Mouse (Mus musculus) right cerebral cortex, adult 2 months (tissue): ENCODE results near the gene Fbxl12.

Source experiments
- DNase-seq, 2 experiments: peaks; one replicate each; pipeline ENCODE4 v3.0.0; 2021 to 2022; ENCODE audit warnings: low spot score in 2 of 2

The Fbxl12 gene

DNA sequence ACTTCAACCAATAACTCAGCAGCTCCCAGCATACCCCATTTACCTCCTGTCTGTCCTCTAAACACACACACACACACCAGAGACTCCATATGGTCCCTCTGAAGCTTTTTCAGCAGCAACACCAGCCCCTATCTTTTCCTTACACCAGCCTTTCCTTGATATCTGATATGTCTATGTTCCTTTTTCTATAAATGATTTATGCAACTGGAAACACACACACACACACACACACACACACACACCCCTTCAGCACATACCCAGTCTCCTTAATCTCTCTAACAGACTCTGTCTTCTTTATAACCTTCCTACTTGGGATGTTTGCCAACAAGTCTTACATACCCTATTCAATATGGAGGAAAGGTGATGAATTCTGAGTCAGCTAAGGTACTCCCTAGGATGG is 73.5 kb downstream of the Fbxl12 start:
- no peak for DNase-seq
